Mouse (Mus musculus) erythroblast, embryonic 14.5 days (primary cell): Measurements from ENCODE around the gene Xrn1. TPM values are rescaled to one million over a fixed set of nuclear protein-coding genes. Genes with fewer than 3 reads are reported as not detected.

ENCODE experiments used
- H3K27me3 ChIP-seq: 2 replicates; pipeline ENCODE4 v1.6.1; 2012; ENCODE audit warnings: inconsistent platforms; ENCODE audit not compliant: control insufficient read depth
- H3K36me3 ChIP-seq: 2 replicates; pipeline ENCODE4 v1.6.1; 2012; ENCODE audit warnings: mild to moderate bottlenecking, inconsistent platforms; ENCODE audit not compliant: control insufficient read depth
- H3K4me1 ChIP-seq: 2 replicates; pipeline ENCODE4 v1.6.1; 2012; ENCODE audit warnings: inconsistent platforms; ENCODE audit not compliant: control insufficient read depth
- H3K4me3 ChIP-seq: replicated peaks from 2 replicates; pipeline ENCODE3; 2012; ENCODE audit warnings: moderate library complexity, mild to moderate bottlenecking, inconsistent platforms
- H3K9me3 ChIP-seq: 2 replicates; pipeline ENCODE4 v1.6.1; 2012; ENCODE audit warnings: low read length, inconsistent platforms, mixed read lengths; ENCODE audit not compliant: control insufficient read depth
- GATA1 ChIP-seq: IDR thresholded peaks from 2 replicates; pipeline ENCODE4 v1.6.1; 2012; ENCODE audit warnings: low read length, inconsistent platforms, mixed read lengths
- TAL1 ChIP-seq: IDR thresholded peaks from 3 replicates; pipeline ENCODE4 v1.6.1; 2012; ENCODE audit warnings: low read length, inconsistent platforms, mixed read lengths
- polyA plus RNA-seq: library from polyadenylated mRNA; stranded (reverse); fragments of >175 nt; gene quantifications from 2 replicates; pipeline ENCODE4 v1.2.3, GENCODE M21; 2012

The Xrn1 gene
- polyA plus RNA-seq, 1 experiment, result 0.21 TPM

DNA sequence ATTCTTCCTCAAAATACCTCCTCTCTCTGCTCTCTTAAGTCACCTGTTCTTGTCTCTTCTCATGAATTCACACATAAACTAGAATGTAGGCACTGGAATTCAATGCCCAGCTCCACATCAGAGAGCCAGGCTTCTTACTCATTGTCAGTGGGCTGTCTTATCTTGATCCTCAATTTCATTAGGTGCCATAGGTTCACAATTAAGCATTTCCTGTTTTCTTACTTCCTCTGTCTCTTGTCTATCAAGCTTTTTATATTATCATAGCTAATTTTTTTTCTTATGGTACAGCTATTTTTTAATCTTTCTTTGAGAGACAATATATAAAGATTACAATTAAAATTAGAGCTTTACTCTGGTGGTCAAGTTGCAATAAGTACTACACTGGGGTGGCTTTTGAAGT lies 6.5 kb downstream of the Xrn1 start:
- Histone ChIP-seq H3K27me3 (no peaks in the 10 kb centered on the region), H3K4me1 (peaks cover 21% of the 10 kb centered on the region), H3K36me3 (peaks cover 44% of the 10 kb centered on the region), H3K4me3 (no peak overlapping the region), H3K9me3 (no peaks in the 10 kb centered on the region)
- TF ChIP-seq GATA1 (no peak), TAL1 (no peak)

- Histone ChIP-seq H3K9me3 (no peaks in the 10 kb centered on the region), H3K27me3 (no peaks in the 10 kb centered on the region), H3K4me1 (peaks cover 4% of the 10 kb centered on the region), H3K4me3 (no peak overlapping the region), H3K36me3 (peaks cover 41% of the 10 kb centered on the region)
- TF ChIP-seq TAL1 (no peak), GATA1 (no peak)
These were observed 9.5 kb downstream of the Xrn1 start for GRCm38 (mm10) chr9:95964037-95964436.

DNA sequence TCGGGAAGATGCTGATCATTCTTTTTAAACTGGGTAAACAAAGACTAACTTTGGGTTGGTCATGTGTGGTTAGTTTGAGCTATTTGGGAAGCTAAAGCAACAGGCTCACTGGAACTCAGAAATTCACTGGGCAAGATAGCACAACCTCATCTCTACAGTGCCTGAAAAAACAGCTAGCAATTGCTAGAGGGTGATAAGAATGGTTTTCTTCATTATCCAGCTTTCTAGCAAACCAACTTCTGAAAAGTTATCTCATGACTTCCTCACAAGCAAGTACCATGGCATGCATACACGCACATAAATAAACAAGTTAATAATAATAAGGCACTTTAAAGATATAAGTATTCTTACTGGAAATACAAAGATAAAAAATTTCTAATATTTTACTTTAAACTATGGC lies 23.7 kb downstream of the Xrn1 start:
- peaks cover 70% of the 10 kb centered on the region for H3K36me3 ChIP-seq
- TF ChIP-seq GATA1 (no peak), TAL1 (no peak)

GRCm38 (mm10) chr9:95979896-95980295 lies 25.3 kb downstream of the Xrn1 start:
- Histone ChIP-seq H3K9me3 (no peaks in the 10 kb centered on the region), H3K27me3 (no peaks in the 10 kb centered on the region), H3K4me1 (no peaks in the 10 kb centered on the region; the same call in 1 of the 2 replicates), H3K36me3 (peaks cover 68% of the 10 kb centered on the region), H3K4me3 (no peak overlapping the region)
- no peak for TF ChIP-seq GATA1
- no peak for TF ChIP-seq TAL1

More for the DNA sequence above, 23.7 kb downstream of the Xrn1 start:
- no peaks in the 10 kb centered on the region; the same call in 1 of the 2 replicates for H3K4me1 ChIP-seq
- no peaks in the 10 kb centered on the region for H3K9me3 ChIP-seq
- H3K27me3 ChIP-seq, result no peaks in the 10 kb centered on the region
- no peak overlapping the region for H3K4me3 ChIP-seq

DNA sequence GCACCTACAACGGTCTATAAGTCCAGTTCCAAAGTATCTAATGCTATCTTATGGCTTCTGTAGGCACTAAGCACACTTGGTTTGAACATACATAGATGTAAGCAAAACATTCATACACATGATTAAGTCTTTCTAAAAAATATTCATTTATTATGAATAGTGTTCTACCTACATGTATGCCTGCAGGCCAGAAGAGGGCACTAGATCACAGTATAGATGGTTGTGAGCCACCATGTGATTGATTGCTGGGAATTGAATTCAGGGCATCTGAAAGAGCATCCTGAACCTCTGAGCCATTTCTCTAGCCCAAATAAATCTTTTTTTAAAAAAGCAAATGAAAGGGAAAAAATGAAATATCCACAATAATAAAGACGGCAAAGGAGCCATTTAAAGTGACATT lies 37.7 kb downstream of the Xrn1 start:
- Histone ChIP-seq H3K27me3 (no peaks in the 10 kb centered on the region), H3K9me3 (no peaks in the 10 kb centered on the region), H3K36me3 (peaks cover 58% of the 10 kb centered on the region), H3K4me1 (no peaks in the 10 kb centered on the region), H3K4me3 (no peak overlapping the region)
- TF ChIP-seq TAL1 (no peak), GATA1 (no peak)

DNA sequence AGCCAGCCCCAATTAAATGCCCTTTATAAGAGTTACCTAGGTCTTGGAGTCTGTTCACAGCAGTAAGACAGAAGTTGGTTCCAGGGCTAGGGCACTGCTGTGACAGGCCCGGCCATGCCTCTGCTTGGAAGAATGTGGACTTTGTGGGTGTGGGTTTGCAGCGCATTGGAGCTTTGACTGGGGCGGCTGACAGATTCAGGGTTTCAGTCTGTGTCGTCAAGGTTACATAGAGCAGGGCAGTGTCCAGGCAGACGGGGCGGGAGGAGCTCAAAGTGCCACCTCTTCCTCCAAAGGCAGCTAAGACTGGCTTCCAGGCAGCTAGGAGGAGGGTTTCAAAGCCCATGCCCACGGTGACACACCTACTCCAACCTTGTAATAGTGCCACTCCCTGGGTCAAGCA lies 49.9 kb downstream of the Xrn1 start:
- Histone ChIP-seq H3K27me3 (no peaks in the 10 kb centered on the region), H3K4me1 (peaks cover under 1% of the 10 kb centered on the region; the same call in 1 of the 2 replicates), H3K36me3 (peaks cover 77% of the 10 kb centered on the region), H3K9me3 (no peaks in the 10 kb centered on the region), H3K4me3 (no peak overlapping the region)
- TF ChIP-seq GATA1, result no peak
- TF ChIP-seq TAL1, result no peak

DNA sequence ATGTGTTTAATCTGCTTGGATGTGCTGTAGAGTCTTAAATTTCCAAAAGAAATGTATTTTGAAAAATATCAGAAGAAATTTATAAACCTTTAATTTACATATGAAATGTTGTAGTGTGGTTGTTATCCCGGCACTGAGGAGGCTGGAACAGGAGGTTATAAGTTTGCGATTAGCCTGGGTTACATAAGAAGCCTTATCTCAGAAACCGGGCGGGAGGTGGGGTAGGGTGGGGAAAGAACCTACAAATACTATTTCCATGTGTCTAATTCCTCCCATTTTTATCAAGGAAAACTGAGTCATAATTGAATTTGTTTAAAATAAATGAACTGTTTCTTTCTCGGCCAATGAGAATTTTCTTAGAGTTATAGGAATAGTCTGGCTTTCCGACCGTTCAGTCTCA lies 56.1 kb downstream of the Xrn1 start:
- Histone ChIP-seq H3K36me3 (peaks cover 69% of the 10 kb centered on the region), H3K4me3 (no peak overlapping the region), H3K4me1 (peaks cover 21% of the 10 kb centered on the region), H3K9me3 (no peaks in the 10 kb centered on the region), H3K27me3 (no peaks in the 10 kb centered on the region)
- TF ChIP-seq TAL1, result no peak
- TF ChIP-seq GATA1, result no peak

GRCm38 (mm10) chr9:96023921-96024320 lies 69.4 kb downstream of the Xrn1 start:
- Histone ChIP-seq H3K9me3 (no peaks in the 10 kb centered on the region), H3K4me3 (no peak overlapping the region), H3K27me3 (no peaks in the 10 kb centered on the region), H3K36me3 (peaks cover 76% of the 10 kb centered on the region), H3K4me1 (no peaks in the 10 kb centered on the region)
- TF ChIP-seq TAL1 (no peak), GATA1 (no peak)

DNA sequence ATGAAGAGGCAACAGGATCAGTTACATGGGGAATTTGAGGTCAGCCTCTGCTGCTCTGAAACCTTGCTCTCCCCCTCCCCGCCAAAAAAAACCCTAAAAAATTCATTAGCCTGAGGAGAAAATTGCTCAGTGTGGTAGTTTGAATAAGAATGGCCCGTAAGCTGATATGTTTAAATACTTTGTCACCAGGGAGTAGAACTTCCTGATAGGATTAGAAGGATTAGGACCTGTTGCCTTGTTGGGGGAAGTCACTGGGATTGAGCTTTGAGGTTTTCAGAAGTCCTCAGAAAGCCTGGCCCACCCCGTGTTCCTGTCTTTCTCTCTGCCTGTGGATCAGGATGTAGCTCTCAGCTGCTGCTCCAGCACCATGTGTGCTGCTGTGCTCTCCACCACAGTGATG lies 73.4 kb downstream of the Xrn1 start:
- peaks cover 83% of the 10 kb centered on the region for H3K36me3 ChIP-seq

GRCm38 (mm10) chr9:96028818-96029217 lies 74.3 kb downstream of the Xrn1 start:
- no peaks in the 10 kb centered on the region for H3K27me3 ChIP-seq
- H3K4me1 ChIP-seq, result no peaks in the 10 kb centered on the region
- H3K9me3 ChIP-seq, result no peaks in the 10 kb centered on the region
- no peak for TF ChIP-seq TAL1
- no peak for TF ChIP-seq GATA1
- H3K4me3 ChIP-seq, result no peak overlapping the region
- H3K36me3 ChIP-seq, result peaks cover 79% of the 10 kb centered on the region

More for the DNA sequence above, 73.4 kb downstream of the Xrn1 start:
- Histone ChIP-seq H3K27me3 (no peaks in the 10 kb centered on the region), H3K9me3 (no peaks in the 10 kb centered on the region), H3K4me1 (no peaks in the 10 kb centered on the region), H3K4me3 (no peak overlapping the region)
- TF ChIP-seq GATA1 (no peak), TAL1 (no peak)

DNA sequence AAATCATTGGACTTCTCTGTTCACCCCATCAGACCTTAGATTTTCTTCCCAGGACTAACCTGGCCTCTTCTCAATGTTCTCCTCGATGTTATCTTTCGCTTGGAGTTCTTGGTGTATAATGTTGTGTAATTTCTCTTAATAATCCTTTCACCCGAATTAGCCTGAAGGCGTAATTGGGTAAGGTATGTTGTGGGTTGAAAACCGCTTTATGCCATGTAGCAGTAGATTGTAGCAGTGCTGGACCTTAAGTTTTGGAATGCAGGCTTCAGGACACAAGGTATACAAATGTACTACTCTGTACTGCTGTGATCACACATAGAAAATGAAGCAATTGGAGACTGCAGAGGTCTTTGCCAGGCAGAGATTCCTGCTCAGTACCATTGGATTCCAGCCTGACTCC lies 75.3 kb downstream of the Xrn1 start:
- H3K27me3 ChIP-seq, result no peaks in the 10 kb centered on the region
- H3K4me3 ChIP-seq, result no peak overlapping the region
- no peaks in the 10 kb centered on the region for H3K4me1 ChIP-seq
- H3K36me3 ChIP-seq, result peaks cover 76% of the 10 kb centered on the region
- no peaks in the 10 kb centered on the region for H3K9me3 ChIP-seq
- no peak for TF ChIP-seq GATA1
- TF ChIP-seq TAL1, result no peak
